Mouse (Mus musculus) bone marrow macrophage, adult 2 months (primary cell): ENCODE data around the gene Tmem217.

Source experiments
- CTCF ChIP-seq: IDR thresholded peaks from 2 replicates; pipeline ENCODE4 v1.5.1; 2012; ENCODE audit warnings: low read depth, mild to moderate bottlenecking, low read length, moderate library complexity
- POLR2A ChIP-seq: IDR thresholded peaks from 2 replicates; pipeline ENCODE4 v1.6.1; 2012; ENCODE audit warnings: mild to moderate bottlenecking, low read depth, low read length, borderline replicate concordance

DNA sequence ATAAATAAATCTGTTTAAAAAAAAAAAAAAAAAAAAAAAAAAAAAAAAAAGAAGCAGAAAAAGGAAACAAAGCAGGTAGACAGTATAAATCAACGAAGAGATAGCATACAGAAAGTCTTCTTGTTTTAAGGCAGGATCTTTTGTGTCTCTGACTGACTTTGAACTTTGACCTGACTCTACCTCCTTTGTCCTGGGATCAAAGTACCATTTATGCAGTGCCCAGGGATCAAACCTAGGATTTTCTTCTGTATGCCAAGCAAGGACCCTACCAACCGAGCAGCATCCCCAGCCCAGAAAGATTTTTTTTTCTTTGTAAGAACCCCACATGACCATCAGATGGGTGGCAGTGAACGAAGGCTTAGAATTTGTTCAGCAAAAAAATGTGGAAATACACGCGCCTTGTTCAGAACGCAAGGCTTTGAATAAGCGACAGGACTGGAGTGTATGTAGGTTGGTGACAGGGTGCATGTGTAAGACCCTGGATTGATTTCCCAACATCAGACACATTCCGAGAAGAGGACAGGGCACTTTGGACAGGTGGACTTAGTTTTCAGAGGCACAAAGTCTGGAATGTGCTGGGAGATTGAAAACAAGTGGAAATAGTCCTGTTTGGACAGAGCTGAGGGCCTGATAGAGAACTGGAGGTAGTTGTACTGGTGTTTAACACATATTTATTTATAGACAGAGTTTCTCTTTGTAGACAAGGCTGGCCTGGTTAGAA, 63.8 kb downstream of the Tmem217 start:
- no peak for TF ChIP-seq CTCF
- no peak for TF ChIP-seq POLR2A
